Mouse (Mus musculus) urinary bladder, adult 18-20 months (tissue): ENCODE measurements at regions not wholly inside any gene's neighbourhood (a gene's known extent, or its start where the extent isn't known, plus 50 kb on each side); places are given as distances from the start of the nearest gene placed in this dataset.
"Not testable (repeated sequence)": the region's sequence is repeated elsewhere in the genome, so short reads cannot be mapped to it uniquely, and the experiment has no call there.

Experiments
- DNase-seq, 2 experiments: peaks; one replicate each; pipeline ENCODE4 v3.0.0; 2022; ENCODE audit warnings: low spot score in 2 of 2, mixed read lengths in 2 of 2

DNA sequence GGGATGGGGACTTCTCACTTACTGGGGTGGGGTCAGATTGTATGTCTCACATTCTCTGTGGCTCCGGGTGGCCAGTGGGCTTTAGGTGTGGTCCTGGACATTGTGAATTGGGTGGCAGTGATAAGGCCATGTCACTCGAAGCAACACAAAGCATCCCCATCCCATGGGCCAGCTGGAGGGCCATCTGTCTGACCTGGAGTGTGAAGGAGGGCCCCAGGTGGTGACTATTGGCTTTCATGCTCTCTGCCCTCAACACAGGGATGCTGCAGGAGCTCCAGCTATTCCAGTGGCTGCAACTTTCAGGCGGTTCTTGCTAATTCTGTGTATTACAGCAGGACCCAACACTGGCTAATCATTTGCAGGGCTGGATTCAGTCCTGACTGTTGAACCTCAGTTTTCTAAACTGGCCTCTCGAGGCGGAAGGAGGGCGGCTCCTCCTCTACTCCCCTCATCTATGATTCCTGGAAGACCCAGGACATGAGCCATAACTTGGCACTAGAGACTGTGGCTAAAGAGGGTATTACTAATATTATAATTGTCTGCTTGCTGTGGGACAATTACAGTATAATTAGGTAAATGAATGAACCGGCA lies 64.1 kb downstream of the 9530068E07Rik start:
- DNase-seq: no peak

DNA sequence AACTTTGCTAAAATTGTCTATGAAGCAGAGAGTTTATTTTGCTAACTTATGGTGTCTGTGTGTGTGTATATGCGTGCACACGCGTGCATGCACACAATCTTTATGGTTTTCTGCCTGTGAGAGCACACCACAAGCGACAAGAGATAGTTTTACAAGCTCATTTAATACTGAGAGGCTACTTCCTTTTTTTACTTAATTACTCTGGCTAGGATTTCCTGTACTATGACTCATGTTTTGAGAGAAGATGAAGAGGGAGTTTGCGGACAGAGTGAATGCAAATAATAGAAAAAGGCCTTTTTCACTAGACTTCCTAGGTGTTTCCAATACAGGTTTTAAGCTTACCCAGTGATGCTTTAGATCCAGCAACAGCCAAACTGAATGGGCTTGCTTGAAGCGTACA lies 74.9 kb downstream of the 9530068E07Rik start:
- DNase-seq: not testable (repeated sequence)

DNA sequence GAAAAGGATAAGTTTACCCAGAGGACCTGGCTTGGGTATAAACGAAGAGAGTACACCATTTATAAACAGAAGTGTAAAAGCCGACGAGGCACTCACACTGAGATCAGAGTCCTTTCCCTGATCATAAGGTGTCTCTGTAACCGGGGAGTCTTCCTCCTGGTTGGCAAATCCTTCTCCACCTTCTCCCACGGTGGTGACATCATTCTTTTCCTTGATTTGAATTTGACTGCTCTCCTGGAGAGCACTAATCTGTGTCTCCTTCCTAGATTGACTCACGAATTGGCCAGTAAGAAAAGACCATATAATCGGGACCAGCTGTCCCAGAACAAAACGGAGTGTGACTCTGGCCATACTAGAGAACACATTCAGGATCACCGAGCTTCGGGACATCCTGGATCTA lies 83.9 kb downstream of the 9530068E07Rik start:
- DNase-seq: not testable (repeated sequence)

DNA sequence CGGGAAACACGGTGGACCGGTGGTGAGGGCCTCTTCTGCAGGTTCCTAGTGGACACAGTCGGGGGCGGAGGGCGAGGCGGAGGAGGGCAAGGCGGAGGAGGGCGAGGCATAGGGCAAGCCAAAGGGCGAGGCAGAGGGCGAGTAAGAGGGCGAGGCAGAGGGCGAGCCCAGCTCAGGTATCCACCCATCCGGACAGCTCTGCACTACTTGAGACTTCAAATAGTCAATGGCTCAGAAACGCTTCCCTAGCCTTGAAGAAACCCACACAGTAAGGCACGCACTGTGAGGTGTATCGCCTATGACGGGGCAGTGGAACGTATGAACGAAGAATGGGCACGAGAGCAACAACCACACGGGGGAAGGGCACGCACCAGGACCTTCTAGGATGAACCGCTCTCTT lies 84.5 kb downstream of the 9530068E07Rik start:
- not testable (repeated sequence) for DNase-seq

GRCm38 (mm10) chr11:52483534-52483933 lies 87.3 kb downstream of the 9530068E07Rik start:
- DNase-seq: not testable (repeated sequence)

DNA sequence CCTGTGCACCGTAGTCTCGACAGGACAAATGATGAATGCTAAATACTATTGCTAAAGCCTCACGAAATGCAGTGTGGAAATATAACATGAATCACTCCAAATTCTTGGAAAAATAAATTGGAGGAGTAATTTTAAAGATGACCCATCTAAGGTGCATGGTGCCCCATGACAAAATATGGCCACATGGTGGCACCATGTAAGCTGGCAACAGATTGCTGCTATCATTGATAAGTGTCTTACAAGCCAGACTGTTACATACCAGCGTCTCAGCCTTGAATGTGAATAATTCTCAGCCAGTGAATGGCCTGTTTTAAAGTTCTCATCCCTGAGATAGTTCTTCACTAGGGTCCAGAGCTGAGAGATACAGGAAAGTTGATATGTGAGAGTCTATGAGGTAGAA lies 92.3 kb downstream of the 9530068E07Rik start:
- not testable (repeated sequence) for DNase-seq

DNA sequence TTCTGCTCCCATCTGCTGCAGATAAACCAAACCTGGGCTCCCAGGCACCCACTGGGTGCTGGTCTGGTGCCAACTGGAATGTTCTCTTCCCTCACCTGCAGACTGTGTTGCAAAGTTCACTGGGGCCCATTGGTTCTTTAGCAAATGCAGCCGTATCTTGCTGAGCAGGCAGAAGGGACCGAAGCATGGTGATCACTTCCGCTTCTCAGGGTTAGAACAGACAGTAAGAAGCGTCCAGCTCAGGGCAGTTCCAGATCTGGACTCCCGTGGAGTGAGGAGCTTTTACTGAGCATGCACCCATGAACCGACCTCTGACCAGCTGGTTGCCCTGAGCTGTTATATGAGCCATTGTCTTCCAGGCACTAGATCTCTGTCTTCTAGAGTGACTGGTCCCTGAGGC lies 97.1 kb downstream of the 9530068E07Rik start:
- no peak for DNase-seq

DNA sequence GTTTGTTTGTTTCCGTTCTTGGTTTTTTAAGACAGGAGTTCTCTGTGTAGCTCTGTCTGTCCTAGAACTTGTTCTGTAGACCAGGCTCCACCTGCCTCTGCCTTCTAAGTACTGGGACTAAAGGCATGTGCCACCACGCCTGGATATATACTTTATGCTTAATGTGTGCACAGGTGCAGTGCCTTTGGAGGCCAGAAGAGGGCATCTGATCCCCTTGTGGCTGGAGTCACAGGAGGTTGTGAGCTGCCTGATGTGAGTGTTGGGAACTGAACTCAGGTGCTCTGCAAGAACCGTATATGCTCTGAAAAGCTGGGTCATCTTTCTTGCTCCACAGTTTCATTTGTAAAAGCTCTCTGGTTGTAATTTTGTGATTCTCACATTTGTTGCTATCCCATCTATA lies 100.7 kb downstream of the 9530068E07Rik start:
- no peak for DNase-seq

DNA sequence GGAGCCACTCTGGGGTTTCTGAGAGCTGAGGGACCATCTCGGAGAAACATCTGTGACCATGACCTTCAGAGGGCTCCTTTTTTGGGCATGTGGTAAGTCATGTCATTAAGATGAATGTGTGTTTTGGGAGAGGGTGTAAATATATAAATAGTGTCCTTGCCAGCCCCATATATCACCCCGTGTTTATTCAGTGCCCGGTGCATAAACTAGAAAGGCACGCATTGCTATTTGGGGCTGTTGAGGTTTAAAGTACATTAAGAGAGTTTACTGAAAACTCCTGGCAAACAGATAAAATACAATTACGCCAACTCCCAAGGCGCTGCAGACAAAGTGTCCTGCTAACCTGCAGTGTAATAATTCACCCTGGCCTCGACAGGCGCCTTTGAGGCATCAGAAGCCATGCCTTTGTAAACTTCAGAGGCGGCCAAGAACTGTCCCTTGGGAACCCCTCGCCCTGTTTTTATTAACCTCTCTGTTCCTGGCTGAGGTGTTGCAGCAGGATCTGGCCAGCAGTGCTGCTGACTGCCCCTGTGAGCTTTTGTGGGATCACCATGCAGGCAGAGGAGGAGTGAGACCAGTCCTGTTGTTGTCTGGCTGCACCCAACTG lies 106.6 kb downstream of the 9530068E07Rik start:
- no peak for DNase-seq

- no peak for DNase-seq
Observed at GRCm38 (mm10) chr11:52511831-52512297, 115.6 kb downstream of the 9530068E07Rik start.

- DNase-seq: no peak
Observed at GRCm38 (mm10) chr11:52517330-52517729, 121.1 kb downstream of the 9530068E07Rik start.

GRCm38 (mm10) chr11:52519877-52520276 lies 123.6 kb downstream of the 9530068E07Rik start:
- DNase-seq: no peak

DNA sequence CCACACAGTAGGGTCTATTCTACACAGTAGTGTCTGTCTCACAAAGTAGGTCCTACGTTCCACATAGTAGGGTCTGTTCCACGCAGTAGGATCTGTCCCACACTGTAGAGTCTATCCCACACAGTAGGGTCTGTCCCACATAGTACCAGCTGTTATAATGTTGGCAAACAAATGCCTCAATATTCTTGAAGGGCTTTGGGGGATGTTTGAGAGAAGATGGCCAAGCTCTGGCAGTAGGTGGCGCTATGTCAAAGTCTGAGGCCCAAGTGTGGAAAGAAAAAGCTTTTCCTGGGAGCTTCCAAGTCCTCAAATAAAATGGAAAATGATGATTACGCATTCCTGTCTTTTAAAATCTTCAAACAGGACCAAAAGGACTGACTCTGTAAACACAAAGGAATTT lies 125.7 kb downstream of the 9530068E07Rik start:
- no peak for DNase-seq

DNA sequence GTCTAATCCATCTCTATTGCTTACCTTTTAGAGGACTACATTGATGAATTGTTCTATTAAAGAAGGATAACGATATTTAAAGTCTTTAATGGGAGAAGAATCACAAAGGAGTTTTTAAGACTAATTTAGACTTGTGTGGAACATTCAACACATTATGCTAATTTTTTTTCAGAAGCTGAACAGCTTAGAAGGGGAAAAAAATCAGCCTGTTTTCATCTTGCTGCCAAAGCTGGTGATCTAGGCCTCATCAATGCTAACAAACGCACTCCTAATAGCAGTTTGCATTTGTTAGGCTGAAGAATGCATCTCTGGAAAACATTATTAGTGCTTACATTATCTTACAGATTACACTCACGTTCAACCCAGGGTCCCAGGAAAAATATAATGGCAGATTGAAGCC lies 126.2 kb downstream of the 9530068E07Rik start:
- DNase-seq: no peak

DNA sequence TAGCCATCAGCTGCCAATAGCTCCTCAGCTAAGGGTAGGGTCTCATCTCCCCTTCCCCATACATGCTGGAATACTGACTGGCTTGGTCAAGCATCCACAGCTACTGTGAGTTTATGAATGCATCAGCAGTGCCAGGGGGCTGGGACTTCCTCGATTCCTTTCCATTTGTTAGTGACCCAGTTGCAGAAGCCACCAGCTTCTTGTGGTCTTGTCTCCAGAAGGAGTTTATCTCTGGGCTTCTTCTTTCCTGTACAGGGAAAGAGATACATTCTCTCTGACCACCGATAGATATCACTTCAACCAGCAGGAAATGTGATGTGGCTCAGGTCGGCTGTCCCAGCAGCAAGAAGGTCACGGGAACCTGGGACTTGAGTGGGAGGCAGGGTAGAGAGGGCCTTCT lies 127.0 kb downstream of the 9530068E07Rik start:
- DNase-seq: no peak

DNA sequence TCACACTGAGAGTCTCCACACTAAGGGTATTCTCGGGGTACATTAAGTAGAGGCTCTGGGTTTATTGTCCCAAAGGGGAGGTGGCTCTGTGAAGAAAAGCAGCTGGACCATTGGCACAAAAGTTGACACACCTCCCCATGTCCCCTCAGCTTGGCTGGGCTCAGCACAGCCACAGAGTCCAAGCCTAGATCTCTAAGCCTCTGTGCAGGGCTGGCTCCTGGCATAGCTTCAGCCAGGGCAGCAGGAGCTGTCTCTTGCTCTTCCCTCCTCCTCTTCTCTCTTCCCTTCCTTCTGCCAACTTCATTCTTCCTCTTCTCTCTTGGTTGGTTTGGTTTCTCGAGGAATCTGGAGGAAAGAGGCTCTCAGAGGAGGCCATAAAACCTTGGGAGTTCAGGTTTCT lies 127.4 kb downstream of the 9530068E07Rik start:
- no peak for DNase-seq

GRCm38 (mm10) chr11:52525446-52525845 lies 129.2 kb downstream of the 9530068E07Rik start:
- DNase-seq: no peak

DNA sequence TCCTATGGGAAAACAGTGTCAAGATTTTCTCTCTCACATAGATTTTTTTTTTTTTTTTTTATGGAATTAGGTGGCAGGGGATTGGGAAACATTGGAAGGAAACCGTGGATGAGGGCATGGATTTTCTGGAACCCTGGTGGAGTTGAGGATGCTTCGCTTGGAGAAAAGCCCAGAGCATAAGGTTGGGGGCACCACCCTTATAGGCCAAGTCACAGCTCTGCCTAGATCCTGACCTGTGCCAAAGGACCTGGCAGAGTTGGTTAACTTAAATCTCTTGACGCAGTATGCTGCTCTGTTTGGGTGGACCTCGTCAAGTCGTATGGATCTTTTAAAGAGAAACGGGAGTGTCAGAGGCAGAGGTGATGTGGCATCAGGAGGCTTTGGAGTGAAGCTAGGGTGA lies 130.1 kb downstream of the 9530068E07Rik start:
- DNase-seq: no peak

DNA sequence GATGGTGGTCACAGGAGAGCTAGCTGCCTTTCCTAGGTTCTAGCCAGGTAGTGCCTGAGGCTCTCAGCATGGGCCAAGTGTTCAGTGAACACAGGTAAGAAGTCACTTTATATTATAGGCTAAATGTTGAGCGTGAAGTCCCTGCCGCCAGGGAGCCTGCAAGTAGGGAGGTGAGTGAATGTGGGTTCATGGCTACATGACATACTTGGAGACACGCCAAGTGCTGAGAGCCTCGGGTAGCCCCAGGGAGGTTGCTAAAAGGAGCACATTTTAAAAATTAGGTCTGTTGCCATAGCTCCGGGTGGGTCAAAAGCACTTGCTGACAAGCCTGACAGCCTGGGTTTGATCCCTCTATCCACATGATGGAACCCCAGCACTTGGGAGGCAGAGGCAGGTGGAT lies 137.2 kb downstream of the 9530068E07Rik start:
- DNase-seq: no peak

DNA sequence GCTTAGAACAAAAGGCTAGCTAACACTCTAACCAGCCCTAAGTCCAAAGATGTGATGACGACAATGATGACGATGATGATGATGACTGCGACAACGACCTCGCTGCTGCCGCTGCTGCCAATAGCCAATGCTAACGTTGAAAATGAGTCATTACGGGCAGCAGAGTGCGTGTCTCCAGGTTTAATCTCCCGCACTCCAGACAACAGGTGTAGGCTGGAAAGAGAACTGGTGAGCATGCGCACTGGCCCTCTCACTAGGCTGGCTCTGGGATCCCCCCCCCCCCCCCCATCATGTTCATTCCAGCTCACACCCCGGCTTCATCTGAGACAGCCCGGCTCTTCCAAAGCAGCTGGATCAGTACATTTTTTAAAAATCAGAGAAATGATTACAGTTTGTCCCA lies 138.4 kb downstream of the 9530068E07Rik start:
- no peak for DNase-seq

GRCm38 (mm10) chr11:52536211-52536610 lies 140.0 kb downstream of the 9530068E07Rik start:
- DNase-seq: no peak

DNA sequence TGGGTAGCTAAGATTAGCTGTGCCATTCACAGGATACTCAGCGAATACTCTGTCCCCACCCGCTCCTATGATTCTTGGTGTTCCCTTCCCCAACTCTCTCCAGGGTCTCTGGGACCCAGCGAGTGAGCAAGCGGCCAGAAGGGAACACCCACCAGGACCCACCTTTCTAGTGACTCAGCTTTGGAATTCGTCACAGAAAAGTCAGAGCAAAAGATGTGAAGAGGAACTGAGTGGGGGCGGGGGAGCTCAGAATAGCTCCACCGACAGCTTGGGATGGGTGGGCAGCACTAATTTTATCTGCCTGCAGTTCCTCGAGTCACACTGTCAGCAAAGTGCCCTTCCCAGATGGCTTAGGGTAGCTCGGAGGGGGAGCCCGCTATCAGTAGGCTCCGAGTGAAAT lies 140.6 kb downstream of the 9530068E07Rik start:
- DNase-seq: no peak

- DNase-seq: no peak
Observed at GRCm38 (mm10) chr11:52537819-52538435, 141.7 kb downstream of the 9530068E07Rik start.
